Mouse (Mus musculus) lung, embryonic 14.5 days (tissue): ENCODE data around the gene Slc35d3. TPM values are rescaled to one million over a fixed set of nuclear protein-coding genes. Genes with fewer than 3 reads are reported as not detected.

Source experiments
- ATAC-seq: fragments of 200-750 bp; cut with Nextera tagmentation; 2 replicates; pipeline ENCODE4 v1.8.0; 2017; ENCODE audit warnings: mild to moderate bottlenecking, moderate TSS enrichment, moderate library complexity; ENCODE audit not compliant: insufficient read depth
- DNase-seq: peaks from one replicate; pipeline ENCODE4 v3.0.0-alpha.2; 2015
- H3K27ac ChIP-seq: fragments of 300-500 bp; sonication (generic); 2 replicates; pipeline ENCODE4 v1.5.1; 2014; ENCODE audit warnings: low read depth, mild to moderate bottlenecking, moderate library complexity
- H3K27me3 ChIP-seq: fragments of 300-500 bp; sonication (generic); 2 replicates; pipeline ENCODE4 v1.6.1; 2014; ENCODE audit warnings: low read length, control low read depth; ENCODE audit not compliant: insufficient read depth
- H3K36me3 ChIP-seq: fragments of 300-500 bp; sonication (generic); 2 replicates; pipeline ENCODE4 v1.6.1; 2014; ENCODE audit warnings: control low read depth; ENCODE audit not compliant: insufficient read depth
- H3K4me1 ChIP-seq: fragments of 300-500 bp; sonication (generic); 2 replicates; pipeline ENCODE4 v1.6.1; 2014; ENCODE audit warnings: antibody characterized with exemption, control low read depth; ENCODE audit not compliant: insufficient read depth
- H3K4me2 ChIP-seq: fragments of 300-500 bp; sonication (generic); 2 replicates; pipeline ENCODE4 v1.6.1; 2014; ENCODE audit warnings: mild to moderate bottlenecking
- H3K4me3 ChIP-seq: fragments of 300-500 bp; sonication (generic); 2 replicates; pipeline ENCODE4 v1.5.1; 2014; ENCODE audit warnings: low read depth, low read length
- H3K9ac ChIP-seq: fragments of 300-500 bp; sonication (generic); 2 replicates; pipeline ENCODE4 v1.6.1; 2014
- H3K9me3 ChIP-seq: fragments of 300-500 bp; sonication (generic); 2 replicates; pipeline ENCODE4 v1.6.1; 2016; ENCODE audit warnings: low read depth, low read length, control low read depth
- CTCF ChIP-seq: IDR thresholded peaks from 2 replicates; pipeline ENCODE4 v1.5.1; 2016; ENCODE audit warnings: antibody characterized with exemption, low read depth
- WGBS: fragments of 180-500 bp; shearing (Covaris S2); extraction: QIAGEN DNeasy Blood & Tissue Kit; methylation state at CpG from one replicate; pipeline ENCODE4 v1.1.7; 2014; 5-methylcytosine and 5-hydroxymethylcytosine counted together
- polyA plus RNA-seq: library from polyadenylated mRNA; unstranded; fragments of >200 nt; fragmentation: Nextera tagmentation; extraction: Ambion mirVana; gene quantifications from 2 replicates; pipeline ENCODE4 v1.2.1, GENCODE M21; 2014

Slc35d3 gene
- polyA plus RNA-seq, 1 experiment from 2014 or later: 0.89 TPM

- H3K4me1 ChIP-seq: 0 out of 2 replicates have a peak, but pooled peaks cover 3% of the 10 kb centered on the region
- no peak overlapping the region for H3K9ac ChIP-seq
- no peak overlapping the region for H3K4me2 ChIP-seq
- H3K27ac ChIP-seq: no peak overlapping the region
- H3K36me3 ChIP-seq: no peaks in the 10 kb centered on the region
- 47% methylated on average over 2 of the region's 2 CpGs for WGBS
- no peaks in the 10 kb centered on the region for H3K9me3 ChIP-seq
- ATAC-seq: no peak
- no peak for DNase-seq
- TF ChIP-seq CTCF: no peak
- peaks cover 50% of the 10 kb centered on the region for H3K27me3 ChIP-seq
- no peak overlapping the region for H3K4me3 ChIP-seq
These were observed 2.4 kb upstream of the Slc35d3 start for GRCm38 (mm10) chr10:19853609-19854008.

- H3K9ac ChIP-seq: no peak overlapping the region
- ATAC-seq: no peak
- 0 out of 2 replicates have a peak, but pooled peaks cover 3% of the 10 kb centered on the region for H3K4me1 ChIP-seq
- no peak for DNase-seq
- no peak overlapping the region for H3K4me2 ChIP-seq
- no peak overlapping the region for H3K4me3 ChIP-seq
- H3K27me3 ChIP-seq: peaks cover 54% of the 10 kb centered on the region
- H3K9me3 ChIP-seq: no peaks in the 10 kb centered on the region
- no peak for TF ChIP-seq CTCF
- 23% methylated on average over 6 of the region's 6 CpGs for WGBS
- no peaks in the 10 kb centered on the region for H3K36me3 ChIP-seq
- no peak overlapping the region for H3K27ac ChIP-seq
These were observed 1.5 kb upstream of the Slc35d3 start for GRCm38 (mm10) chr10:19852776-19853175.

DNA sequence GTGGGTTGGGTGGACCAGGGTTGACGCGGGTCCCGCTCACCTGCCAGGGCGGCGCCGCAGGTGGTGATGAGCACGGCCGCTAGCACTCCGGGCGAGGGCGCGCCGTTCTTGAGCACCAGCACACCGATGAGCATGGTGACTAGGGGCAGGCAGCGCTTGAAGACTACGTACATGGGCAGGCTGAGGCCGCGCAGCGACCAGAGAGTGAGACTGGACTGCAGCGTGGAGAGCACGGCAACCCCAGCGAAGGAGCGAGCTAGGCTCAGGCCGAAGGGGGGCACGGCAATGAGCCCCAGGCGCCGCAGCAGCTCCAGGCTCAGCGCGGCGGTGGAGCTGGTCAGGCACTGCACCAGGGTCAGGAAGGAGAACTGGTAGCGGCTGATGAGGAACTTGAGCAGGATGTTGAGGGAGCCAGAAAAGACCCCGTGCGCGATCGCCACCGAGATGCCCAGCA lies 688 bp downstream of the Slc35d3 start:
- no peaks in the 10 kb centered on the region for H3K9me3 ChIP-seq
- H3K27me3 ChIP-seq: peaks cover 54% of the 10 kb centered on the region
- ATAC-seq (peak; percentile 54), DNase-seq (peak; percentile 62)
- TF ChIP-seq CTCF: 0 out of 2 replicates have a peak, but pooled peaks have one; percentile 1
- peak overlapping the region; percentile 56 for H3K4me3 ChIP-seq
- H3K27ac ChIP-seq: no peak overlapping the region
- H3K36me3 ChIP-seq: no peaks in the 10 kb centered on the region
- peak overlapping the region; percentile 98 for H3K4me2 ChIP-seq
- 0 out of 2 replicates have a peak, but pooled peaks cover 3% of the 10 kb centered on the region for H3K4me1 ChIP-seq
- H3K9ac ChIP-seq: peak overlapping the region; percentile 46
- WGBS: 0% methylated on average over 36 of the region's 36 CpGs

GRCm38 (mm10) chr10:19849771-19850365 lies 1.4 kb downstream of the Slc35d3 start:
- Histone ChIP-seq H3K27ac (no peak overlapping the region), H3K4me2 (peak overlapping the region; percentile 98), H3K9ac (peak overlapping the region; percentile 46), H3K4me3 (peak overlapping the region; percentile 56), H3K27me3 (peaks cover 54% of the 10 kb centered on the region), H3K4me1 (0 out of 2 replicates have a peak, but pooled peaks cover 3% of the 10 kb centered on the region), H3K36me3 (no peaks in the 10 kb centered on the region), H3K9me3 (no peaks in the 10 kb centered on the region)
- WGBS: under 1% methylated on average over 32 of the region's 32 CpGs
- DNase-seq: peak; percentile 51
- peak; percentile 71 for ATAC-seq
- TF ChIP-seq CTCF: no peak

DNA sequence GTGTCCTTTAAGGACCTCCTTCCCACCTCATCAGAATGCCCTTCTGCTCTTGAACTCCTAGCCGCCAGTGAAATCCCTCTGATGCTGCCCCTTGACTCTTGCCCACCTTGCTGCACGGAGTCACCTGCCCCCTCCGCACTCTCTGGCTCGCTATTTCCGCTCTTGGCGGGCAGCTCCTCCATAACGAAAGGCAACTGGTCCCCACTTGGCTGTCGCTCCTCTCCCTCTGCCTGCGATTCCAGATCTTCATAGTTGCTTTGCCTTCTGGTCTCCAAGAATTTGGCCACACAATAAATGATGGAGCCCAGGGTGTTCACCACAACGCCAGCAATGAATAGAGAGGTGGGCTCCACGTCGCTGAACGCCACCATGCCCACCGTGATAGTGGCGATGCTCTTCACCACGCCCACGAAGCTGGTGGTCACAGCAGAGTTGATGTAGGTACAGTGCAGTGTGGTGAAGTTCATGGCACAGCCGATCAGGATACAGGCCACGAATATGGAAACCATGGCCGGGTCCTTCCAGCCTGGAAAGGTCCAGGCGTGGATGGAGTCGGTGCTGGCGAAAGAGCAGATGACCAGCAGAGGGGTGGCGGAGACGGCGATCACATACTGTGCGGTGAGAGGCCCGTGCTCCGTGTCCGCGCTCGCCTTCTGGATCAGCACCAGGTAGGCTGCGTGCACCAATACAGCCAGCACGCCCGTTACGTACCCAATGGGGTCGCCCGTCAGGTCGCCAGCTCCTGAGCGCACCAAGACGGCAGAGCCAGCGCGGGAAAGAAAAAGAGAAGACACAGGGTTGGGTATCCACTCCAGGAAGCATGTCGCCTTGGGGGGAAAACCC lies 2.1 kb downstream of the Slc35d3 start:
- TF ChIP-seq CTCF: no peak
- Histone ChIP-seq H3K9ac (no peak overlapping the region), H3K4me2 (peak overlapping the region; percentile 98), H3K27ac (no peak overlapping the region), H3K36me3 (no peaks in the 10 kb centered on the region), H3K27me3 (peaks cover 54% of the 10 kb centered on the region), H3K4me3 (peak overlapping the region; percentile 56), H3K4me1 (0 out of 2 replicates have a peak, but pooled peaks cover 3% of the 10 kb centered on the region), H3K9me3 (no peaks in the 10 kb centered on the region)
- DNase-seq: peak; percentile 19
- peak; percentile 10; the same call in 1 of the 2 replicates for ATAC-seq
- WGBS: 4% methylated on average over 44 of the region's 44 CpGs

DNA sequence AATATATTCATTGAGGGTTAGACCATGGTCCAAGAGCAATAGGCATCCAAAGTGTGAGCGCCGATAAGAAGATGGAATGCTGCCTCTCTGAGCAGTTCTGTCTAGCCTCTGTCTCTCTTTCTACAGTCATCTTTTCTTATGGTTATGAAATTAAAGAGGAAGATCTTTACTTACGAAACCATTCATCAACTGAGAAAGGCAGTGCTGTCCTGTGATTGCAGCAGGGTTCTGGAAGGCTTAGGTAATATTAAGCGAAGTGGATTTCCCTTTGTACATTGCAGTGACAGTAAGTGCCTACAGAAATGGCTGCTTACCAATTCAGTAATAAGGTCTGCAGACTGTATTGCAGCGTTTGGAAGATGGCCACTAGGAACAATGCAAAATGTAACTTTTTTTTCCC lies 11.4 kb downstream of the Slc35d3 start:
- DNase-seq (no peak), ATAC-seq (no peak)
- Histone ChIP-seq H3K9me3 (no peaks in the 10 kb centered on the region), H3K9ac (no peak overlapping the region), H3K27ac (no peak overlapping the region), H3K4me3 (no peak overlapping the region), H3K27me3 (no peaks in the 10 kb centered on the region), H3K4me1 (no peaks in the 10 kb centered on the region), H3K4me2 (no peak overlapping the region), H3K36me3 (no peaks in the 10 kb centered on the region)
- no peak for TF ChIP-seq CTCF
- WGBS: 82% methylated on average over 5 of the region's 5 CpGs
